Mouse (Mus musculus) bone marrow, adult 2 months (tissue): ENCODE measurements around the gene Masp1. TPM values are rescaled to one million over a fixed set of nuclear protein-coding genes. Genes with fewer than 3 reads are reported as not detected.

Experiments used
- H3K27ac ChIP-seq: fragments of 200-500 bp; 2 replicates; pipeline ENCODE4 v1.5.1; 2012; ENCODE audit warnings: low read depth, mild to moderate bottlenecking, control low read depth, inconsistent platforms, low read length; ENCODE audit not compliant: control insufficient read depth, poor library complexity, insufficient read depth
- H3K4me1 ChIP-seq: fragments of 200-500 bp; 2 replicates; pipeline ENCODE4 v1.6.1; 2011; ENCODE audit warnings: low read length; ENCODE audit not compliant: control insufficient read depth, insufficient read depth
- H3K4me3 ChIP-seq: fragments of 200-500 bp; replicated peaks from 2 replicates; pipeline ENCODE3; 2011; ENCODE audit warnings: mild to moderate bottlenecking, low read depth, low read length, control low read depth; ENCODE audit not compliant: control insufficient read depth
- CTCF ChIP-seq: fragments of 200-500 bp; IDR thresholded peaks from 2 replicates; pipeline ENCODE4 v1.5.1; 2011; ENCODE audit warnings: low read length, control low read depth; ENCODE audit not compliant: control insufficient read depth, insufficient read depth
- POLR2A ChIP-seq: fragments of 200-500 bp; IDR thresholded peaks from 2 replicates; pipeline ENCODE4 v1.6.1; 2011; ENCODE audit warnings: low read depth, mild to moderate bottlenecking, control low read depth, low read length, borderline replicate concordance; ENCODE audit not compliant: control insufficient read depth
- WGBS: fragments of 180-500 bp; shearing (Covaris S2); methylation state at CpG from one replicate; pipeline ENCODE4 v1.1.7; 2018; 5-methylcytosine and 5-hydroxymethylcytosine counted together
- polyA plus RNA-seq: library from polyadenylated mRNA; stranded (reverse); fragments of >200 nt; gene quantifications from 2 replicates; pipeline ENCODE4 v1.2.4, GENCODE M21; 2011; ENCODE audit warnings: low replicate concordance; ENCODE audit not compliant: missing spikeins, insufficient read depth, insufficient read length

Gene Masp1
- polyA plus RNA-seq, 1 experiment: 0.87 TPM

DNA sequence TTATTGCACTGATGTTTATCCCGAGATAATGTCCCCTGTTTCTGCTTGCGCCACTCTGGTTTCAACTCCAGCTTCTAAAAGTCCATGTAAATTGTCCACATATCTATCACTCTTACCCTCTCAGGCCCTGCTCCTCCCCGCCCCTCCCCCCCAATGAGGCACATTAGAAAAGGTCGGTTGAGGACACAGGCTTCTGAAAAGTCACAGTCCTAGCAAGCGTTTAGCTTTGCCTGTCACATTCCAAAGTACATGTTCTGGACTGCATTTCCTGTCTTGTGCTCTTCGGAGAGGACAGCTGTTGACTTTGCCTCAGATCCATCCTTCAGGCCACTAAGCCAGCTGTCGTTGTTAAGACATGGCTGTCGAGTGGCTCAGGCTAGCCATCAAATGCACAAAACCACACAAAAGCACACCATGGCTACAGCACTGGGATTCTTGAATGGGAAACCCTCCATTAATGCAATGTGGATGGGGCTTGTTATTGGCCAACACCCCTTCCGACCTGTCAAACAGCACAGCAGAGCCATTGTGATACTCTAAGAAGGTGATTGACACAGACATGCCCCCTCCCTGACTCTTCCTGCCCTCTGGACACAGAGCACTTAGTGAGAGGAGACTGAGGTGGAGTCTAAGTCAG, 103.8 kb downstream of the Masp1 start:
- no peak for TF ChIP-seq CTCF
- TF ChIP-seq POLR2A: no peak
- Histone ChIP-seq H3K27ac (no peak overlapping the region), H3K4me3 (no peak overlapping the region), H3K4me1 (no peaks in the 10 kb centered on the region)
- 66% methylated on average over 9 of the region's 9 CpGs for WGBS

DNA sequence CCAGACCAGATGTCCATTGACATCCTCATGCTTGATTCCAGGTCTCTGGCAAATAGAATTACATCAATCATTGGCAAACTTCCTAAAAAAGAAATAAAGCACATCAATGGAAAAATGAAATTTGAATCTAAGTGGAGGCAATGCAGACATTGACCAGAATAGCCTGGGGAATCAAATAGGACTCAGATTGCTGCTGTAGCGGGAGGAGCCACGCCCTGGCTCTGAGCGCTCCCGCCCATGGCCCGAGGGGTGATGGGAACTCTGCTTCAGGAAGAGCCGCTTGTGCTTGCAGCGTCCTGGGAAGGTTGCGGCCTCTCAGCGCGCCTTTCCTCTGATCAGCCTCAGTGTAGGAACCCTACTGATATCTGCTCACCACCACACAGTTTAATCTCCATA, 104.4 kb downstream of the Masp1 start:
- Histone ChIP-seq H3K4me1 (no peaks in the 10 kb centered on the region), H3K4me3 (no peak overlapping the region), H3K27ac (no peak overlapping the region)
- TF ChIP-seq POLR2A: no peak
- no peak for TF ChIP-seq CTCF
- 44% methylated on average over 10 of the region's 10 CpGs for WGBS

DNA sequence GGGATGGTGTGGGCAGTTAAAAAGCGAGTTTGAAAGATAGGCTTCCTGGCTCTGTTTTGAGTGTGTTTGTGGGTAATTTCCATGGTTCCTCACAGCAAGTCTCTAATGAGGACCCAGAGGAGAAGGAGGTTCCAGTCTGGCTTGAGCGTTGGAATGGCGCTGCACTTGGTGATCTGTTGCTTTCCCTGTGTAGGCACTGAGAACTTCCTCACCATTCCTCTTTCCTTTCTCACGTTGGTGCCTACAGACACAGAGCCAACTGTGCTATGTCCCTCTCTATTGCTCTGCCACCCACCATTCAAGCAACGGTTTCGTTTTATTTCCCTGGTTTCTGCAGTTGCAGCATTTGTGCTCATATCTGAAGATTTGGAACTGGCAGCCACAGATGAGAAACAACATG, 107.7 kb downstream of the Masp1 start:
- Histone ChIP-seq H3K4me3 (no peak overlapping the region), H3K27ac (no peak overlapping the region), H3K4me1 (no peaks in the 10 kb centered on the region)
- WGBS: 68% methylated on average over 6 of the region's 6 CpGs
- no peak for TF ChIP-seq POLR2A
- no peak for TF ChIP-seq CTCF

- H3K4me3 ChIP-seq: no peak overlapping the region
- WGBS: 56% methylated on average over 8 of the region's 8 CpGs
- H3K4me1 ChIP-seq: no peaks in the 10 kb centered on the region
- TF ChIP-seq CTCF (peak; percentile 29; the same call in 1 of the 2 replicates), POLR2A (no peak)
- no peak overlapping the region for H3K27ac ChIP-seq
These were observed 117.4 kb downstream of the Masp1 start for GRCm38 (mm10) chr16:23403008-23403755.

- TF ChIP-seq CTCF: no peak
- Histone ChIP-seq H3K27ac (no peak overlapping the region), H3K4me3 (no peak overlapping the region), H3K4me1 (no peaks in the 10 kb centered on the region)
- WGBS: 37% methylated on average over 3 of the region's 3 CpGs
These were observed 118.7 kb downstream of the Masp1 start for GRCm38 (mm10) chr16:23401959-23402358.

DNA sequence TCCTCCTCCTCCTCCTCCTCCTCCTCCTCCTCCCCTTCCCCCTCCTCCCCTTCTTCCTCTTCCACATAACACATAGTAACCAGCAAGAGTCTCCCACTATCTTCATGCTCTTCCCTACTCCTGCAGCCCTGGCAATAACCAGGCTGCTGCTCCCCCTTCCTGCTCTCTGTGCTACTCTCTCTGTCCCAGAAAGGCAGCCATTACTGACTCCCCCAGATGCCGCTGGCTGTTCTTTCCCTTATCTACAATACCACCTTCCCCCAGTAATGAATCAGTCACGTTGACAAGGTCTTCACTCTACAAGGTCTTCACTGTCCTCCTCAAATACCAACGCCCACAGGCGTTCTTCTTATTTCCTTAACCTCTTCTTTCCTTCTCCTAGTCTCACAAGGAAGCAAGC, 119.2 kb downstream of the Masp1 start:
- WGBS: 25% methylated on average over 4 of the region's 4 CpGs
- TF ChIP-seq CTCF (no peak), POLR2A (no peak)
- Histone ChIP-seq H3K4me3 (no peak overlapping the region), H3K4me1 (no peaks in the 10 kb centered on the region), H3K27ac (no peak overlapping the region)

Other genes starting within 250 kb of the Masp1 start
- gene Rtp1, start 91.7 kb downstream of the Masp1 start, polyA plus RNA-seq: not detected in 2 replicates
- gene Rtp4, start 524 bp downstream of the Masp1 start, polyA plus RNA-seq: 21.3 and 25.6 TPM in 2 replicates